Mouse (Mus musculus): ENCODE data around the gene Magee1. TPM values are rescaled to one million over a fixed set of nuclear protein-coding genes. Genes with fewer than 3 reads are reported as not detected.
"Not testable (repeated sequence)": the region's sequence is repeated elsewhere in the genome, so short reads cannot be mapped to it uniquely, and the experiment has no call there.

The Magee1 gene
- polyA plus RNA-seq (2014; fragmentation: Nextera tagmentation; extraction: Ambion mirVana), result 7.5 and 9.3 TPM in 2 replicates

DNA sequence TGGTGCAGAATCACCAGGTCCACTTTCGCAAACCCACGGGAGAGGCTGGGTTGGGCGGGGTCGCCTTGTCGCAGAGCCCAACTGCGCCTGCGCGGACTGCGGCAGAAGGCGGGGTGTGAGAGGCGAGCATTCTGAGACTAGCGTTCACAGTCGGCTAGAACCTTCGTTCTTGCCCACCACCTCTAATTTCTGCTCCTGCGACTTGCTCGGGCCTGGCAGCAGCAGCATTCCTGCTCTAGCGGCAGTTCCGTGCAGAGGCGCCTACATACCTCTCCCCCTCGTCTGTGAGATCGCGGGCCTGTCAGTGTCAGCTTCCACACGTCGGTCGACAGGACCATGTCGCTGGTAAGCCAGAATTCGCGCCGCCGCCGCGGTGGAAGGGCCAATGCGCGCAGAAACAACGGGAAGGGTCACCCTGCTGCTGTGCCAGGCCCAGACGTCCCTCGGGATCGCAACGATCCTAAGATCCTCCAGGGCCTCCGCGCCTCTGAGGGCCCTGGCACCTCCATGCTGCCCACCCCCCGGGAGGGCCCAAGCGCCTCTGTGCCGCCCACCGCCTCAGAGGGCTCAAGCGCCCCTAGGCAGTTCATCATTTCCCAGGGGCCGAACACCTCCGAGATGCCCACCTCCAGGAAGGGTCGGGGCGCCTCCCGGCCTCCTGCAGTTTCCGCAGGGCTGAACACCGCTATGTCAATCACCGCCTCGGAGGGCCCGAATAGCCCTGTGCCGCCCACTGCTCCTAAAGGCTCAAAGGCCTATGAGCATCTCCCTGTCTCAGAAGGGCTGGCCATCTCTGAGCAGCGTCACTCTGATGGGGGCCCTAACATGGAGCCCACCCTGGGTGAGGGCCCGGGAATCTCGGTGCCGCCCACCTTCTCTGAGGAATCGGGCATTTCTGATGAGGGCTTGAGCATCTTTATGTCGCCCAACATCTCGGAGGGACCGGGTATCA is at the start of gene Magee1:
TSS of gene Magee1 (plus strand) at position 104 of the 952 bp plus-strand sequence.
- H3K36me3 ChIP-seq (ENCODE audit: control insufficient read depth, insufficient read depth, low read length), result 0 out of 2 replicates have a peak, but pooled peaks cover 7% of the 10 kb centered on the region
- H3K4me1 ChIP-seq (ENCODE audit: control insufficient read depth in 2 of 2, insufficient read depth in 2 of 2, low read length in 2 of 2), result no peaks in the 10 kb centered on the region; a peak in 1 of 4 replicates
- H3K9me3 ChIP-seq (ENCODE audit: control insufficient read depth, low read length), result no peaks in the 10 kb centered on the region
- peak within 1 kb of the TSS; percentile 55 to 73 for H3K4me3 ChIP-seq (ENCODE audit: control insufficient read depth in 1 of 2, insufficient read depth in 1 of 2, low read depth in 1 of 2, low read length in 2 of 2)
- H3K9ac ChIP-seq (ENCODE audit: low read length), result peak within 1 kb of the TSS; percentile 73
- peaks cover 18% of the 10 kb centered on the region for H3K27me3 ChIP-seq (ENCODE audit: control insufficient read depth, insufficient read depth, low read length)
- ATAC-seq (ENCODE audit: insufficient number of reproducible peaks, insufficient read depth, low FRiP score, low read depth), result peak; percentile 75
- peak within 1 kb of the TSS; percentile 83 for H3K4me2 ChIP-seq (ENCODE audit: low read length)
- H3K27ac ChIP-seq (replicated peaks in 1 of 2; ENCODE audit: control insufficient read depth in 1 of 2, insufficient read depth in 1 of 2, low read depth in 2 of 2, low read length in 2 of 2), result 0 out of 4 replicates have a peak within 1 kb of the TSS, but pooled peaks have one; percentile 19
- 15% methylated on average over 64 of the region's 65 CpGs for WGBS

GRCm38 (mm10) chrX:105079151-105079550 is 41.0 kb upstream of the Magee1 start:
- no peak for ATAC-seq (ENCODE audit: insufficient number of reproducible peaks, insufficient read depth, low FRiP score, low read depth)
- H3K27ac ChIP-seq (replicated peaks in 1 of 2; ENCODE audit: control insufficient read depth in 1 of 2, insufficient read depth in 1 of 2, low read depth in 2 of 2, low read length in 2 of 2), result no peak overlapping the region

DNA sequence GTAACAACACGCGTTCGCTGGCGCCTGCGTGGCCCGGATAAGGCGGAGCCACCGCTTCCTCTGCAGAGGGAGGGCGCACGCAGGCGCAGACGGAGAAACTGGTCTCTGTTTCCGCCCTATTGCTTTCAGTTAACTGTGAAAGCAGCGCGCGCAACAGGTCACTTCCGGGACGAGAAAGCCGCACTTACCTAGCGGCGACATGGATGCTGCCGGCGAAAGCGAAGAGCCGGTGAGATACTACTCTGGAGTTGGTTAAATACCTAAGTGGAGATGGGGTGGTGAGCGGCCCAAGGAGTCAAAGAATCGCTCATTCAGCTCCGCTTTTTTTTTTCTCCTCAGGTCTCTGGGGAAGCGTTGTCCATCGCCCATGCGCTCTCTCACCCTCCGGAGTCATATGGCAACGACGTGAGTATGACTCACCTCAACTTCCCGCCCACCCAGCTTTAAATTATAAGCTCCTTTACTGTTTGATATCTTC is 40.5 kb upstream of the Magee1 start, which contains the start of gene Pbdc1:
TSS of gene Pbdc1 (plus strand) at position 142 of the 478 bp plus-strand sequence.
- peak within 1 kb of the TSS; percentile 60 to 75 for H3K4me3 ChIP-seq (ENCODE audit: control insufficient read depth in 1 of 2, insufficient read depth in 1 of 2, low read depth in 1 of 2, low read length in 2 of 2)
- H3K27ac ChIP-seq (replicated peaks in 1 of 2; ENCODE audit: control insufficient read depth in 1 of 2, insufficient read depth in 1 of 2, low read depth in 2 of 2, low read length in 2 of 2), result peak within 1 kb of the TSS; percentile 65 to 78; a peak in 3 of 4 replicates
- peak within 1 kb of the TSS; percentile 79 for H3K4me2 ChIP-seq (ENCODE audit: low read length)
- no peaks in the 10 kb centered on the region for H3K27me3 ChIP-seq (ENCODE audit: control insufficient read depth, insufficient read depth, low read length)
- no peaks in the 10 kb centered on the region for H3K4me1 ChIP-seq (ENCODE audit: control insufficient read depth in 2 of 2, insufficient read depth in 2 of 2, low read length in 2 of 2)
- WGBS, result 1% methylated on average over 35 of the region's 35 CpGs
- ATAC-seq (ENCODE audit: insufficient number of reproducible peaks, insufficient read depth, low FRiP score, low read depth), result peak; percentile 83
- H3K9ac ChIP-seq (ENCODE audit: low read length), result peak within 1 kb of the TSS; percentile 72
- no peaks in the 10 kb centered on the region for H3K9me3 ChIP-seq (ENCODE audit: control insufficient read depth, low read length)
- H3K36me3 ChIP-seq (ENCODE audit: control insufficient read depth, insufficient read depth, low read length), result peaks cover 26% of the 10 kb centered on the region

More at GRCm38 (mm10) chrX:105079151-105079550, 41.0 kb upstream of the Magee1 start:
- Histone ChIP-seq H3K27me3 (ENCODE audit: control insufficient read depth, insufficient read depth, low read length) (no peaks in the 10 kb centered on the region), H3K9ac (ENCODE audit: low read length) (peak overlapping the region; percentile 66), H3K9me3 (ENCODE audit: control insufficient read depth, low read length) (no peaks in the 10 kb centered on the region), H3K4me3 (ENCODE audit: control insufficient read depth in 1 of 2, insufficient read depth in 1 of 2, low read depth in 1 of 2, low read length in 2 of 2) (peak overlapping the region; percentile 60 to 75), H3K36me3 (ENCODE audit: control insufficient read depth, insufficient read depth, low read length) (peaks cover 24% of the 10 kb centered on the region), H3K4me1 (ENCODE audit: control insufficient read depth in 2 of 2, insufficient read depth in 2 of 2, low read length in 2 of 2) (no peaks in the 10 kb centered on the region), H3K4me2 (ENCODE audit: low read length) (peak overlapping the region; percentile 79)
- WGBS, result 8% methylated on average over 12 of the region's 12 CpGs

- H3K27ac ChIP-seq (replicated peaks in 1 of 2; ENCODE audit: control insufficient read depth in 1 of 2, insufficient read depth in 1 of 2, low read depth in 2 of 2, low read length in 2 of 2), result peak overlapping the region in 1 of 2 experiments; percentile 65; a peak in 1 of 4 replicates
- H3K9me3 ChIP-seq (ENCODE audit: control insufficient read depth, low read length), result no peaks in the 10 kb centered on the region
- WGBS, result 7% methylated on average over 8 of the region's 8 CpGs
Measured at GRCm38 (mm10) chrX:105080096-105080495, 40.1 kb upstream of the Magee1 start.

GRCm38 (mm10) chrX:105083013-105083412 is 37.2 kb upstream of the Magee1 start:
- H3K4me3 ChIP-seq (ENCODE audit: control insufficient read depth in 1 of 2, insufficient read depth in 1 of 2, low read depth in 1 of 2, low read length in 2 of 2); ATAC-seq (ENCODE audit: insufficient number of reproducible peaks, insufficient read depth, low FRiP score, low read depth); H3K9ac ChIP-seq (ENCODE audit: low read length); H3K4me1 ChIP-seq (ENCODE audit: control insufficient read depth in 2 of 2, insufficient read depth in 2 of 2, low read length in 2 of 2); H3K27me3 ChIP-seq (ENCODE audit: control insufficient read depth, insufficient read depth, low read length); H3K9me3 ChIP-seq (ENCODE audit: control insufficient read depth, low read length); H3K4me2 ChIP-seq (ENCODE audit: low read length); H3K27ac ChIP-seq (replicated peaks in 1 of 2; ENCODE audit: control insufficient read depth in 1 of 2, insufficient read depth in 1 of 2, low read depth in 2 of 2, low read length in 2 of 2): not testable (repeated sequence)
- peaks cover 35% of the 10 kb centered on the region for H3K36me3 ChIP-seq (ENCODE audit: control insufficient read depth, insufficient read depth, low read length)
- 87% methylated on average over 7 of the region's 7 CpGs for WGBS

More at GRCm38 (mm10) chrX:105080096-105080495, 40.1 kb upstream of the Magee1 start:
- peak overlapping the region; percentile 79 for H3K4me2 ChIP-seq (ENCODE audit: low read length)
- H3K36me3 ChIP-seq (ENCODE audit: control insufficient read depth, insufficient read depth, low read length), result peaks cover 29% of the 10 kb centered on the region
- ATAC-seq (ENCODE audit: insufficient number of reproducible peaks, insufficient read depth, low FRiP score, low read depth), result no peak
- H3K9ac ChIP-seq (ENCODE audit: low read length), result peak overlapping the region; percentile 72
- peak overlapping the region; percentile 60 to 75 for H3K4me3 ChIP-seq (ENCODE audit: control insufficient read depth in 1 of 2, insufficient read depth in 1 of 2, low read depth in 1 of 2, low read length in 2 of 2)
- H3K27me3 ChIP-seq (ENCODE audit: control insufficient read depth, insufficient read depth, low read length), result no peaks in the 10 kb centered on the region
- no peaks in the 10 kb centered on the region for H3K4me1 ChIP-seq (ENCODE audit: control insufficient read depth in 2 of 2, insufficient read depth in 2 of 2, low read length in 2 of 2)

DNA sequence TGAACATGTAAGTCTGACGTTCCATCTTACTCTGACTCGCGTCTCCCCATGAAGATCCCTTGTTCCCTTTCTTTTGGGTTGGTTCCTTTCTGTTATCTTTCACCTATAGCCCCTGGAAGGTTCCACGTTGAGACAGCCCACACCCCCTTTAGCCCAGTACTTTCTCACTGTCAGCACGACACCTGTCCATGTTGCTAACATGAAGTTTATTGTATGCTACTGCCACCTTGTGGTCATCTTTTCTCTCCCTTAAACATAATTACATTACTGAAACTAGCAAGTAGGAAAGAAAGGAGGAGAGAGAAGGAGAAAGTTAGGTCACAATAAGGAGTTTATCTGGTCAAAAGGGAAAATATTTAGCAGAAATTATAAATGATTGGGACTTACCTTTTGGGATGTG is 16.0 kb upstream of the Magee1 start:
- no peak for ATAC-seq (ENCODE audit: insufficient number of reproducible peaks, insufficient read depth, low FRiP score, low read depth)
- Histone ChIP-seq H3K27ac (replicated peaks in 1 of 2; ENCODE audit: control insufficient read depth in 1 of 2, insufficient read depth in 1 of 2, low read depth in 2 of 2, low read length in 2 of 2) (no peak overlapping the region), H3K4me2 (ENCODE audit: low read length) (no peak overlapping the region), H3K9ac (ENCODE audit: low read length) (no peak overlapping the region), H3K36me3 (ENCODE audit: control insufficient read depth, insufficient read depth, low read length) (no peaks in the 10 kb centered on the region), H3K27me3 (ENCODE audit: control insufficient read depth, insufficient read depth, low read length) (no peaks in the 10 kb centered on the region), H3K4me3 (ENCODE audit: control insufficient read depth in 1 of 2, insufficient read depth in 1 of 2, low read depth in 1 of 2, low read length in 2 of 2) (no peak overlapping the region), H3K4me1 (ENCODE audit: control insufficient read depth in 2 of 2, insufficient read depth in 2 of 2, low read length in 2 of 2) (no peaks in the 10 kb centered on the region), H3K9me3 (ENCODE audit: control insufficient read depth, low read length) (no peaks in the 10 kb centered on the region)
- 36% methylated on average over 5 of the region's 5 CpGs for WGBS

DNA sequence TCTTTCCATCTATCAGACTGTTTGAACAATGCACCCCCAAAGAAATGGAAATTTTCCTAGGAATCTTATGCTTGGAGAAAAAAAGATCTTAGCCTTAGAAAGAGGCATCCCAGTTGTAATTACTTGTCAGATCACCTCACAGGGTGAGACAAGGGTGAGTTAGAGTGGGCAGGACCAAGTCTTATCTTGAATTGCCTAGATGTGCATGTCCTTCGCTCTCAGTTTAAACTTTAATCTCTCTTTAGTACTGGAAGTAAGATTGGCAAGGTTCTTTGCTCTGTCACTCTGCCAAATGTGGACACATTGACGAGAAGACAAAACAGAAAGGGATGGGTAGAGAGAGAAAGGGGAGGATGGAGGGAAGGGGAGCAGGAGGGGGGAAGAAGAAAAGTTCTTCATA is 5.2 kb upstream of the Magee1 start:
- H3K9me3 ChIP-seq (ENCODE audit: control insufficient read depth, low read length), result no peaks in the 10 kb centered on the region
- no peaks in the 10 kb centered on the region for H3K36me3 ChIP-seq (ENCODE audit: control insufficient read depth, insufficient read depth, low read length)
- no peak for ATAC-seq (ENCODE audit: insufficient number of reproducible peaks, insufficient read depth, low FRiP score, low read depth)
- H3K4me1 ChIP-seq (ENCODE audit: control insufficient read depth in 2 of 2, insufficient read depth in 2 of 2, low read length in 2 of 2), result no peaks in the 10 kb centered on the region
- H3K4me3 ChIP-seq (ENCODE audit: control insufficient read depth in 1 of 2, insufficient read depth in 1 of 2, low read depth in 1 of 2, low read length in 2 of 2), result no peak overlapping the region
- 39% methylated on average over 2 of the region's 2 CpGs for WGBS
- H3K27ac ChIP-seq (replicated peaks in 1 of 2; ENCODE audit: control insufficient read depth in 1 of 2, insufficient read depth in 1 of 2, low read depth in 2 of 2, low read length in 2 of 2), result no peak overlapping the region
- H3K4me2 ChIP-seq (ENCODE audit: low read length), result no peak overlapping the region
- peaks cover 7% of the 10 kb centered on the region; the same call in 1 of the 2 replicates for H3K27me3 ChIP-seq (ENCODE audit: control insufficient read depth, insufficient read depth, low read length)
- H3K9ac ChIP-seq (ENCODE audit: low read length), result no peak overlapping the region
